Mouse (Mus musculus) limb, embryonic 11.5 days (tissue): ENCODE measurements around the gene Vps26c. TPM values are rescaled to one million over a fixed set of nuclear protein-coding genes. Genes with fewer than 3 reads are reported as not detected.

Experiments used
- ATAC-seq: fragments of 200-750 bp; cut with Nextera tagmentation; 2 replicates; pipeline ENCODE4 v1.8.0; 2017; ENCODE audit warnings: low read depth; ENCODE audit not compliant: insufficient number of reproducible peaks, low FRiP score, low TSS enrichment
- DNase-seq: peaks from one replicate; pipeline ENCODE4 v3.0.0-alpha.2; 2015; ENCODE audit warnings: low spot score
- H3K27ac ChIP-seq: fragments of 300-500 bp; sonication (generic); replicated peaks from 2 replicates; pipeline ENCODE4 v1.5.1; 2014; ENCODE audit warnings: low read depth, mild to moderate bottlenecking, low read length
- H3K27me3 ChIP-seq: fragments of 300-500 bp; sonication (generic); 2 replicates; pipeline ENCODE4 v1.6.1; 2014; ENCODE audit warnings: mild to moderate bottlenecking, low read length, mixed read lengths; ENCODE audit not compliant: control insufficient read depth, insufficient read depth
- H3K36me3 ChIP-seq: fragments of 300-500 bp; sonication (generic); 2 replicates; pipeline ENCODE4 v1.6.1; 2014; ENCODE audit warnings: mild to moderate bottlenecking, low read length, moderate library complexity, mixed read lengths; ENCODE audit not compliant: control insufficient read depth, insufficient read depth
- H3K4me1 ChIP-seq: fragments of 300-500 bp; sonication (generic); 2 replicates; pipeline ENCODE4 v1.6.1; 2014; ENCODE audit warnings: low read length, mixed read lengths; ENCODE audit not compliant: control insufficient read depth, insufficient read depth
- H3K4me2 ChIP-seq: fragments of 300-500 bp; sonication (generic); 2 replicates; pipeline ENCODE4 v1.6.1; 2014; ENCODE audit warnings: low read depth, mild to moderate bottlenecking, moderate library complexity; ENCODE audit not compliant: severe bottlenecking
- H3K4me3 ChIP-seq: fragments of 300-500 bp; sonication (generic); 2 replicates; pipeline ENCODE4 v1.5.1; 2014; ENCODE audit warnings: low read depth, low read length
- H3K9ac ChIP-seq: fragments of 300-500 bp; sonication (generic); 2 replicates; pipeline ENCODE4 v1.6.1; 2014; ENCODE audit warnings: mild to moderate bottlenecking, low read length
- H3K9me3 ChIP-seq: fragments of 300-500 bp; sonication (generic); 2 replicates; pipeline ENCODE4 v1.6.1; 2016; ENCODE audit warnings: low read length; ENCODE audit not compliant: control insufficient read depth
- WGBS: fragments of 180-500 bp; shearing (Covaris S2); extraction: QIAGEN DNeasy Blood & Tissue Kit; methylation state at CpG from one replicate; pipeline ENCODE4 v1.1.7; 2014; 5-methylcytosine and 5-hydroxymethylcytosine counted together
- polyA plus RNA-seq: library from polyadenylated mRNA; unstranded; fragments of >200 nt; fragmentation: Nextera tagmentation; extraction: Ambion mirVana; gene quantifications from 2 replicates; pipeline ENCODE4 v1.2.1, GENCODE M21; 2014

Gene Vps26c
- polyA plus RNA-seq, 1 experiment from 2014 or later = 49.3 TPM

- H3K4me3 ChIP-seq = peak within 1 kb of the TSS; percentile 99
- DNase-seq (peak; percentile 98), ATAC-seq (peak; percentile 95)
- H3K27me3 ChIP-seq = no peaks in the 10 kb centered on the region
- peak within 1 kb of the TSS; percentile 100 for H3K27ac ChIP-seq
- H3K36me3 ChIP-seq = no peaks in the 10 kb centered on the region
- WGBS = under 1% methylated on average over 112 of the region's 133 CpGs
- 0 out of 2 replicates have a peak, but pooled peaks cover 4% of the 10 kb centered on the region for H3K4me1 ChIP-seq
- H3K4me2 ChIP-seq = peak within 1 kb of the TSS; percentile 65
- H3K9ac ChIP-seq = peak within 1 kb of the TSS; percentile 99
- no peaks in the 10 kb centered on the region for H3K9me3 ChIP-seq
Measured at GRCm38 (mm10) chr16:94569229-94570176, 42.9 kb upstream of the Vps26c start, which contains the start of gene Dyrk1a. Dyrk1a (plus strand) TSS chr16:94570010.

GRCm38 (mm10) chr16:94568335-94569228, 42.0 kb upstream of the Vps26c start:
- peak; percentile 85 for DNase-seq
- ATAC-seq = peak; percentile 79
- WGBS = 3% methylated on average over 53 of the region's 53 CpGs

GRCm38 (mm10) chr16:94567751-94568150, 41.1 kb upstream of the Vps26c start:
- Histone ChIP-seq H3K27ac (no peak overlapping the region), H3K9ac (no peak overlapping the region), H3K36me3 (no peaks in the 10 kb centered on the region), H3K4me2 (no peak overlapping the region), H3K4me1 (no peaks in the 10 kb centered on the region), H3K4me3 (no peak overlapping the region), H3K9me3 (no peaks in the 10 kb centered on the region), H3K27me3 (no peaks in the 10 kb centered on the region)
- 81% methylated on average over 5 of the region's 5 CpGs for WGBS
- DNase-seq = no peak
- ATAC-seq = no peak

More at GRCm38 (mm10) chr16:94568335-94569228, 42.0 kb upstream of the Vps26c start:
- H3K27me3 ChIP-seq = no peaks in the 10 kb centered on the region
- peak overlapping the region; percentile 100 for H3K27ac ChIP-seq
- peak overlapping the region; percentile 57 for H3K4me2 ChIP-seq
- H3K9me3 ChIP-seq = no peaks in the 10 kb centered on the region
- peak overlapping the region; percentile 99 for H3K4me3 ChIP-seq
- H3K4me1 ChIP-seq = 0 out of 2 replicates have a peak, but pooled peaks cover 4% of the 10 kb centered on the region
- H3K9ac ChIP-seq = peak overlapping the region; percentile 82
- no peaks in the 10 kb centered on the region for H3K36me3 ChIP-seq

- no peak for DNase-seq
- Histone ChIP-seq H3K4me1 (no peaks in the 10 kb centered on the region), H3K27me3 (no peaks in the 10 kb centered on the region), H3K36me3 (no peaks in the 10 kb centered on the region), H3K27ac (no peak overlapping the region), H3K9ac (no peak overlapping the region), H3K9me3 (no peaks in the 10 kb centered on the region), H3K4me2 (no peak overlapping the region), H3K4me3 (no peak overlapping the region)
- 87% methylated on average over 11 of the region's 11 CpGs for WGBS
- no peak for ATAC-seq
Measured at GRCm38 (mm10) chr16:94566834-94567585, 40.4 kb upstream of the Vps26c start.

GRCm38 (mm10) chr16:94566124-94566523, 39.5 kb upstream of the Vps26c start:
- Histone ChIP-seq H3K27me3 (no peaks in the 10 kb centered on the region), H3K9me3 (no peaks in the 10 kb centered on the region), H3K27ac (no peak overlapping the region), H3K4me2 (no peak overlapping the region), H3K36me3 (no peaks in the 10 kb centered on the region), H3K9ac (no peak overlapping the region), H3K4me3 (no peak overlapping the region), H3K4me1 (no peaks in the 10 kb centered on the region)
- DNase-seq (no peak), ATAC-seq (no peak)
- 69% methylated on average over 8 of the region's 8 CpGs for WGBS

- no peaks in the 10 kb centered on the region for H3K9me3 ChIP-seq
- no peaks in the 10 kb centered on the region for H3K36me3 ChIP-seq
- no peak overlapping the region for H3K27ac ChIP-seq
- no peaks in the 10 kb centered on the region for H3K27me3 ChIP-seq
- ATAC-seq = no peak
- no peak for DNase-seq
- no peak overlapping the region for H3K9ac ChIP-seq
- no peaks in the 10 kb centered on the region for H3K4me1 ChIP-seq
- H3K4me3 ChIP-seq = no peak overlapping the region
- WGBS = 83% methylated on average over 5 of the region's 5 CpGs
- H3K4me2 ChIP-seq = no peak overlapping the region
Measured at GRCm38 (mm10) chr16:94560618-94561017, 34.0 kb upstream of the Vps26c start.

- Histone ChIP-seq H3K9ac (no peak overlapping the region), H3K27me3 (no peaks in the 10 kb centered on the region), H3K36me3 (no peaks in the 10 kb centered on the region), H3K4me3 (no peak overlapping the region), H3K9me3 (no peaks in the 10 kb centered on the region), H3K27ac (no peak overlapping the region), H3K4me2 (no peak overlapping the region), H3K4me1 (no peaks in the 10 kb centered on the region)
- no peak for DNase-seq
- ATAC-seq = no peak
- 67% methylated on average over 7 of the region's 7 CpGs for WGBS
Measured at GRCm38 (mm10) chr16:94559782-94560181, 33.2 kb upstream of the Vps26c start.
